Mouse (Mus musculus) thymus, postnatal 0 days (tissue): ENCODE data around the gene Atp8b5. TPM values are rescaled to one million over a fixed set of nuclear protein-coding genes. Genes with fewer than 3 reads are reported as not detected.
A peak's percentile ranks its signal among the peaks of the same experiment; 100 is the strongest.

ENCODE experiments used
- DNase-seq: peaks from one replicate; pipeline ENCODE4 v3.0.0-alpha.2; 2015; ENCODE audit warnings: low spot score
- polyA plus RNA-seq: library from polyadenylated mRNA; unstranded; fragments of >200 nt; fragmentation: Nextera tagmentation; extraction: Ambion mirVana; gene quantifications from 2 replicates; pipeline ENCODE4 v1.2.1, GENCODE M21; 2015

The Atp8b5 gene
- polyA plus RNA-seq, 1 experiment from 2014 or later, result 0.03 TPM

DNA sequence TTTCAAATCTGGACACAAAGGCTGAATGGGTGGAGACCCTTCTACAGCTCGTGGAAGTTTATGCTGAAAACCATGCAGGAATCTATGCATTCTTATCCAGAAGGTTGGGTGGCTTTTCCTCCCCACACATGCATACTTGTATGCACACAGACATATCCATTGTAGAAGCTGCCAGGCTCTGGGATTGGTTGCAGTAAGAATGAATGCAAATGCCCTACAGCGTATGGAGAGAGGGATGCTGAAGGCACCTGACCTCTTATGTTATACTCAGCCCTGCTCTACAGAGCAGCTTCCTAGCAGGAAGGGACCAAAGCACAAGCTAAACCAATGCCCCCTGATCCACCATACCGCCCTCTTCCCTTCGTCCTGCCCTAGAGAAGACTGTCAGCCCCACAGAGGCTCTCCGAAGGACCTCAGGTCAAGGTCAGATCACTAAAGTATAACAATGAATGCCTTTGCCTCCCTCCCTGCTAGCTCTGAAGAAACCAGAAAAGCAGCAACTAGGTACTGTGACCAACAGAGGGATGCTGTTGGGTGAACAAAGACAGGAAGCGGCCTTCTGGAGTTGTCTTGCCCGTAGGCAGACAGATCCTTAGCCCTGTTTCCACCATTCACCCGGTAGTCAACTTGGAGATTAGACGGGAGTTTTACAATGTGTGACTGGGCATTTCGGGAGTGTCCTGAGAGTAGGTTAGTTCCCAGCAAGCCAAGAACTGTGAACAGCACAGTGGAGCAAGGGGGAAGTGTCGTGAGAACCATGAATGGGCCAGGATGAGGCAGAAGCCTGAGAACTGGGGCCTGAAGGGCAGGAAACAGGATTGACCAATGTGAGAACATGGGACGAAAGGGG is 140.3 kb downstream of the Atp8b5 start:
- no peak for DNase-seq

- DNase-seq, result no peak
Observed at GRCm38 (mm10) chr4:43414761-43415160, 147.8 kb downstream of the Atp8b5 start.

DNA sequence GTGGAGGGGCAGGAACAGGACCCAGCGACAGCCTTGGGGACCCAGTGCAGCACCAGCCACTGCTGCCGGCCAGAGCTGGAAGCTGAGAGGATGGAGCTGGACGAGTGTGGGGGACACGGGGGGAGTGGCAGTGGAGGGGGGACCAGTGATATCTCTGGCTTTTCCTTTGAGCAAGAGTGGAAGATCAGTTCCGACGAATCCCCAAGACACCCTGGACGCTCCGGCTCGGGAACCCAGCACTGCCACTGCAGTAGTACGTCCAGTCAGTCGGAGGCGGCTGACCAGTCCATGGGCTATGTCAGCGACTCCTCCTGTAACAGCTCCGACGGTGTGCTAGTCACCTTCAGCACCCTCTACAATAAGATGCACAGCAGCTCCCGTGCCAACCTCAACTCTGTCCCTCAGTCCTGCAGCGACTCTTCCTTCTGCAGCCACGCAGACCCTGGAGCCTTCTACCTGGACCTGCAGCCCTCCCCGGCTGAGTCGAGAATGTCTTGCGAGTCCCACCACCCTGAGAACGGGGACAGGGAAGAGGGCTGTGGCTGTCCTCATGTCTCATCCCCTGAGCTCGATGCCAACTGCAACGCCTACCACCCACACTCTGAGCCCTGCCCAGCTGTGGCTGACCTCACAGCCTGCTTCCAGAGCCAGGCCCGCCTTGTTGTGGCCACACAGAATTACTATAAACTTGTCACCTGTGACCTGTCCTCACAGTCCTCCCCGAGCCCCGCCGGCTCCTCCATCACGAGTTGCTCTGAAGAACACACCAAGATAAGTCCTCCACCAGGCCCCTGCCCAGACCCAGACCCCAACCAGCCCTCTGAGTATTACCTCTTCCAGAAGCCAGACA is 148.5 kb downstream of the Atp8b5 start:
- DNase-seq, result no peak

DNA sequence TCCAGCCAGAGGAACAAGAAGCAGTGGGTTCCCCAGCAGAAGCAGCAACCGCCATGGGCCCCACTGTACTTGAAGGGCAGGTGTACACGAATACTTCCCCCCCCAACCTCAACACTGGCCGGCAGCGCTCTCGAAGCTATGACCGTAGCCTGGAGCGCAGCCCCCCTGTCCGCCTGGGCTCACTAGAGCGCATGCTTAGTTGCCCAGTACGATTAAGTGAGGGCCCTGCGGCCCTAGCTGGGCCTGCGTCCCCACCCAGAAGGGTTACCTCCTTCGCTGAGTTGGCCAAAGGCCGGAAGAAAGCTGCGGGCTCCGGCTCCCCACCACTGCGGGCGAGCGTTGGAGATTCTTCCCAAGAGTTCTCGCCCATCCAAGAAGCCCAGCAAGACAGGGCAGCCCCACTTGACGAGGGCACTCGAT is 149.1 kb downstream of the Atp8b5 start:
- DNase-seq, result no peak

GRCm38 (mm10) chr4:43417269-43418062 is 150.5 kb downstream of the Atp8b5 start:
- DNase-seq, result no peak

DNA sequence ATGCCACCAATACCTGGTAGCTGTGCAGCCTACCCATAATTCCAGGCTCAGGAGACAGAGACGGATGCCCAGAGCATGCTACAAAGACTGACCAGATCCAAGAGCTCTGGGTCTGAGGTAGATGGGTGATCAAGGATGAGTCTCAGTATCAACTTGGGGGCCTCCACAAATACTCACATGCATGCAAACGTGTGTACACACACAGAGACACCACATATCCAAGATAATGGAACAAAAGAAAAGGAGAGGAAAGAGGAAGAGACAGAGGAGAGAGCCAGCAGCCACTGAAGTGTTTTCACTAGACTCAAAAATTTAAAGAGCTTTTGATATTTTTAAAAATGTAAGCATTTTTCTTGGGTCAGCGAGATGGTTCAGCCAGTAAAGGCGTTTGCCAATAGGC is 151.5 kb downstream of the Atp8b5 start:
- no peak for DNase-seq

DNA sequence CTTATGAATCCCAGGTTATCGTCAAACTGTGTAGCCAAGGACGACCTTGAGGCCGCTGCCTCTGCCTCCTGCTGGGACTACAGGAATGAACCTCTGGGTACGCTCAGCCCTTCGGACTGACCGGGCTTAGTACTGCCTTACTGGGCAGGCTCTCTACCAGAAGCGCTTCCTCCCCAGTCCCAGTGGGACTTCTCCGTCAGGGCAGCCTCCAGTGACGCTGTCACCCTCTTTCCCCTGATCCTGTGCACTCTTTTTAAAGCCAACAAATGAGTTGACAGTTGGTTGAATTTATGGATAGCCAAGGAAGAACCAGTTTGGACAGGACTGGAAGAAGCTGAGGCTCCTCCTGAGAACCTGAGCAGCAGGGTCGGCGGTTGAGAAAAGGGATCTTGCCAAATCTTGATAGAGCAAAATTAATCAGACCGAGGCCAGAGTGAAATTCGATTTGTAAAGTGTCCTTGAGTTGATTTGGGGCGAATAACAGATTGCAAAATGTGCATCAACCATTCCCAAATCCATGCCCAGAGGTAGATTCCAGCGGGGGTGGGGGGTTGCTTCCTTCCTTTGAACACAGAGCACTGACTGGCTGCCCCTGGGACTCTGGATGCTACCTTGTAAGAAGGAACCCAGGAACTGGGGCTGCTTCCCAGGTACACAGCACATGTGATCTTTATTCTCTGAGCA is 152.2 kb downstream of the Atp8b5 start:
- no peak for DNase-seq

GRCm38 (mm10) chr4:43419801-43420281 is 152.9 kb downstream of the Atp8b5 start:
- DNase-seq, result no peak

GRCm38 (mm10) chr4:43420305-43420704 is 153.3 kb downstream of the Atp8b5 start:
- peak; percentile 77 for DNase-seq

DNA sequence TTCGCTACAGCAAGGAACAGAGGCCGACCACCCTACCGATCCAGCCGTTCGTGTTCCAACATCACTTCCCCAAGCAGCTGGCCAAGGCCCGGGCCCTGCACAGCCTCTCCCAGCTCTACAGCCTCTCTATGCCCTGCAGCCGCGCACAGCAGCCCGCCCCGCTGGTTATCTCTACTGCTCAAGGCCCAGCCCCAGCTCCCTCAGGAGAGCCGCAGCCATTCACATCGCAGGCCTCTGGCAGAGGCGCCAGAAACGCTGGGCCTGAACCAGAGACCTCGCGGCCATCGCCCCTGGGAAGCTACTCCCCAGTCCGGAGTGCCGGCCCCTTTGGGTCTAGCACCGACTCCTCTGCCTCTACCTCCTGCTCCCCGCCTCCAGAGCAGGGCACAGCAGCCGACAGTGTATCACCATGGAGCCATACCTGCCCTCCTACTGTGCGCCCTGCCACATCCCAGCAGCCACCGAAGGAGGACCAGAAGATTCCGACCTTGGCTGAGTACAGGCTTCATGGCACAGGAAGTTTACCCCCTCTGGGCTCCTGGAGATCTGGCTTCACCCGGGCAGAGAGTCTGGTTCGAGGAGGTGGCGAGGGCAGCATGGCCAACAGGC is 154.8 kb downstream of the Atp8b5 start:
- no peak for DNase-seq

Other genes starting within 250 kb of the Atp8b5 start
- 17.0 and 18.3 TPM in 2 replicates for gene Pigo, start 241.3 kb upstream of the Atp8b5 start, polyA plus RNA-seq
- gene Stoml2, start 235.4 kb upstream of the Atp8b5 start, polyA plus RNA-seq, result 207 and 226 TPM in 2 replicates
- gene Fam214b, start 220.9 kb upstream of the Atp8b5 start, polyA plus RNA-seq, result 2.4 and 3.0 TPM in 2 replicates
- 0.15 and 0.29 TPM in 2 replicates for gene Unc13b, start 208.2 kb upstream of the Atp8b5 start, polyA plus RNA-seq
- gene Rusc2, start 114.8 kb downstream of the Atp8b5 start, polyA plus RNA-seq, result 0.48 and 0.69 TPM in 2 replicates
- 0.14 and 0.19 TPM in 2 replicates for gene Fam166b, start 162.0 kb downstream of the Atp8b5 start, polyA plus RNA-seq
- gene Tesk1, start 174.8 kb downstream of the Atp8b5 start, polyA plus RNA-seq, result 2.1 and 2.8 TPM in 2 replicates
- gene Cd72, start 187.5 kb downstream of the Atp8b5 start, polyA plus RNA-seq, result 6.4 and 6.6 TPM in 2 replicates
- 138 and 168 TPM in 2 replicates for gene Sit1, start 216.6 kb downstream of the Atp8b5 start, polyA plus RNA-seq
- gene Ccdc107, start 225.7 kb downstream of the Atp8b5 start, polyA plus RNA-seq, result 85.1 and 92.8 TPM in 2 replicates
- 35.5 and 37.1 TPM in 2 replicates for gene Arhgef39, start 232.5 kb downstream of the Atp8b5 start, polyA plus RNA-seq
- 1.6 TPM in 2 replicates for gene Car9, start 239.8 kb downstream of the Atp8b5 start, polyA plus RNA-seq